In genomic region chr14:60802026-60802425, GRCm38 (mm10) we compare ENCODE assay signal across 16 mouse cellular contexts. TPM values are rescaled to one million over a fixed set of nuclear protein-coding genes. Genes with fewer than 3 reads are reported as not detected.
"Had no signal": no experiment of that assay in that cellular context is flagged by ENCODE, and none has a peak within 500 bp of the region (broad histone marks: within the 10 kb centered on the region; RNA-seq: fewer than 3 reads in every experiment).

No protein-coding gene starts in this region.

- H3K4me2 ChIP-seq: neural tube, embryonic 15.5 days; stomach, embryonic 15.5 days had no signal

- H3K4me3 ChIP-seq: neural tube, embryonic 15.5 days; stomach, embryonic 15.5 days had no signal

- H3K4me1 ChIP-seq: neural tube, embryonic 15.5 days; stomach, embryonic 15.5 days had no signal

- H3K9ac ChIP-seq: neural tube, embryonic 15.5 days; stomach, embryonic 15.5 days had no signal

- H3K27ac ChIP-seq: neural tube, embryonic 15.5 days; stomach, embryonic 15.5 days; stomach, postnatal 0 days had no signal

- H3K9me3 ChIP-seq: neural tube, embryonic 15.5 days; stomach, embryonic 15.5 days had no signal

- H3K27me3 ChIP-seq: neural tube, embryonic 15.5 days; stomach, embryonic 15.5 days had no signal

- DNase-seq: retina, postnatal 1 day; right cerebral cortex, adult 18-20 months; right cerebral cortex, postnatal 14 days; right cerebral cortex, postnatal 25 days; right cerebral cortex, postnatal 4 days; spleen, adult 18-20 months; thymus, adult 18-20 months; thymus, adult 2 months; thymus, postnatal 14 days; thymus, postnatal 25 days; thymus, postnatal 36 days; thymus, postnatal 4 days had no signal

RNA-seq across cellular contexts. Expression of gene C1qtnf9, which starts 34.1 kb away (rescaled TPM):
- polyA plus RNA-seq: neural tube, embryonic 14.5 days had no signal
